Mouse (Mus musculus) C2C12 (cell line): Measurements from ENCODE around the gene Trappc3.

ENCODE experiments used
- CEBPB ChIP-seq: IDR thresholded peaks from one replicate; pipeline ENCODE4 v1.6.1; 2011; ENCODE audit warnings: low read depth, mild to moderate bottlenecking, control low read depth, moderate library complexity
- CTCF ChIP-seq: IDR thresholded peaks from one replicate; pipeline ENCODE4 v1.5.1; 2011; ENCODE audit not compliant: control insufficient read depth, insufficient read depth, insufficient read length
- MYOD1 ChIP-seq: IDR thresholded peaks from one replicate; pipeline ENCODE4 v1.6.1; 2011; ENCODE audit warnings: low read depth; ENCODE audit not compliant: control insufficient read depth, insufficient read length
- USF1 ChIP-seq: IDR thresholded peaks from one replicate; pipeline ENCODE4 v1.6.1; 2011; ENCODE audit warnings: low read depth, mild to moderate bottlenecking, control low read depth, moderate library complexity

DNA sequence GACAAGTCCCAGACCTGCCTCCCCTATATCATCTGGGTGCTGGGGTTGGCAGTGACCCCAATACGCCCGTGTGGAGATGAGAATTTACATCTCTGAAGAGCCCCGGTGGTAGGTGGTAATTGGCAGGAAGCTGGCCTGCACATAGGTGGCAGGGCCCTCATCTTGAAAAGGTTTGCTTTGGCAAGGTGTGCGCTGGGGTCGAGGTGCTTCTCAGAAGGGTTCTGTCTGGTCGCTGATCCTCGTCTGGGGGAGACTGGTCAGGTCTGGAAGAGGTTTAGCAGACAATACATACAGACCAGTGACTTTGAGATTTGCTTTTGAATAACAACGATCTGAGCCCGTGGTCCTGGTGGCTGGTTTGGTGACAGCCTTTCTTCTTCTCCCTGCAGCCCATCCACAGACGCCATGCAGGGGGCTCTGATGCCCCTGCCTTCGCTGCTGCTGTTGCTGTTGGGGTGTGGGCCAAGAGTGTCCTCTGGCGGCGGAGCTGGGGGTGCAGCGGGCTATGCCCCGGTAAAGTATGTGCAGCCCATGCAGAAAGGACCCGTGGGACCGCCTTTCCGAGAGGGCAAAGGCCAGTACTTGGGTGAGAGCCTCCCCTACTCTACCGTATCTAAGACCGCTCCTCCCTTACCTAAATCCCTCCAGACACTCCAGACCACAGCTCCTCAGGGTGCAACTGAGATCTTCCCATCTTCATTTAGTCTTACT lies 47.2 kb downstream of the Trappc3 start:
- TF ChIP-seq CTCF (peak; percentile 80), CEBPB (no peak), USF1 (no peak), MYOD1 (no peak)
